Mouse (Mus musculus): ENCODE data around the gene Lpcat3.
"Not testable (repeated sequence)": the region's sequence is repeated elsewhere in the genome, so short reads cannot be mapped to it uniquely, and the experiment has no call there.

Lpcat3 gene

GRCm38 (mm10) chr6:124679486-124679885 lies 16.7 kb downstream of the Lpcat3 start:
- DNase-seq: no peak

DNA sequence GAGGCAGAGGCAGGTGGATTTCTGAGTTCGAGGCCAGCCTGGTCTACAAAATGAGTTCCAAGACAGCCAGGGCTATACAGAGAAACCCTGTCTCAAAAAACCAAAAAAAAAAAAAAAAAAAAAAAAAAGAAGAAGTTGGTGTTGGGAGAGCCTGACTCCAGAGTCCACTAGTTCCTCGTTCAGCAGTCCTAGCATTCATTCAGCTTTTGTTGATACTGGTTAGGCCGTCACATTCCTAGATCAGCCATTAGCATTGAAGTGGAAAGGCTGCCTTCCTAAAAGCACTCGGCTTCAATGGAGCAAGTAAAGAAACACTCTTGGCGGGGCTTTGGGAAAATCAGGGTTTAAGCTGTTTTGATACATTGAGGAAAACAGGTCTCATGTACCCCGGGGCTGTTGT lies 19.5 kb downstream of the Lpcat3 start:
- peak; percentile 55 for DNase-seq

GRCm38 (mm10) chr6:124683591-124684417 lies 21.0 kb downstream of the Lpcat3 start:
- peak; percentile 81 for DNase-seq

DNA sequence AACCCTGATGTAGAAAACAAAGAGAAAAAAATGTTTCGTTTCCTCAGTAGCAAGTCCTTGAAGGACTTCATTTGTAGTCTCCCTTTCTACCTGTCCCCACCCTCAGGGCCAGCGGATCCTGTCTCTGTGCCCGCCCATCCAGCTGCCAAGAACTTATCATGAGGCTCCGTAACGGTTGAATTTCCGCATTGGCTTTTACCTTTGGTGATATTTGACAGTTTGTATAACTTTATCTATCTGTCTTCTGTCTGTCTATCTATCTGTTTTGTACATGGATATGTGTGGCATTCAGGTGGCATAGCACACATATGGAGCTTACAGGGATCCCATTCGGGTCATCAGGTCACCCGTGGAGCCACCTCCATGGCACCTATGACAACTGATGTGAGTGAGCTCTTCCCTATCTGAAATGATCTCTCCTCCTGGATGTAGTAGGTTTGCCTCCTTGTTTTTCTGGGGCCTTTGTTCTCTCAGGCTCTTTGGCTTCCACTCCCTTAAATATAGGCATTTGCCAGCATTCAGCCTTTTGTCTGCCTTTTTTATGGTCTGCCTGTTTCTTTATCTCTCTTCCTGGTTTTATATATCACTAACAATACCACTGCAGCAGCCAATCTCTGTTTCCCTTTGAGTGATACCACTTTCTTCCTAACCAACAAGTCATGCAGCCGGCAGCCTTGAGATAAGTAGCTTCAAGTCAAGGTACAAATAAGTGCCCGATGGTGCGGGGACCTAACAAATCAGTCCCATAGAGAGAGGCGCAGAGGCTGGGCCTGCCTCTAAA lies 23.0 kb downstream of the Lpcat3 start:
- no peak for DNase-seq

DNA sequence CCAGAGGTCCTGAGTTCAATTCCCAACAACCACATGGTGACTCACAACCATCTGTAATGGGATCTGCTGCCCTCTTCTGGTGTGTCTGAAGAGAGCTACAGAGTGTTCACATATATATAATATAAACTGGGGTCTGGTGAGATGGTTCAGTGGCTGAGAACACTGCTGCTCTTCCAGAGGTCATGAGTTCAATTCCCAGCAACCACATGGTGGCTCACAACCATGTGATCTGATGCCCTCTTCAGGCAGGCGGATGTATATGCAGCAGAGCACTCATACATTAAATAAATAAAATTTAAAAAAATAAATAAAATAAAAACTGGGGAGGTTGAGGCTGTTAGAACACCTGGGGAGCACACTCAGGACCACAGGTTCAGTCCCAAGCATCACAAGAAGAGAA lies 23.8 kb downstream of the Lpcat3 start:
- DNase-seq: not testable (repeated sequence)

GRCm38 (mm10) chr6:124688151-124688758 lies 25.4 kb downstream of the Lpcat3 start:
- DNase-seq: no peak

DNA sequence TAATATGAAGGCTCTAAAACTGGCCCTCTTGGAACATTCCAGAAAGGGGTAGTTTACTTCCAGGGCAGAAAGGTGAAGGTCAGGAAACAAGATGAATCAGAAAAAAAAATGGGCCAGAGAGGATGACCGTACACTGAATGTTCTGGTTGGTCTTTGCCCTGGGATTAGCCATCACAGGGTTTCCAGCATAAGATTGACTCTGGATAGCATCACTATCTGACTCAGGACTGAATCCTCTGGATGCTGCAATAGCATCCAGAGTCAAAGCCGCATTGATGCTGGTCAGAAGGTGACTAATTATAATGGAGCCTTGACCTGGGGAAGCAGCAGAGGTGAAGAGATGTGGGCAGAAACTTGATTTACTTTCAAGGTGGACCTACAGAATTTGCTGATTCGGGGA lies 26.2 kb downstream of the Lpcat3 start:
- DNase-seq: no peak

- no peak for DNase-seq
These were observed 27.7 kb downstream of the Lpcat3 start for GRCm38 (mm10) chr6:124690517-124690916.

GRCm38 (mm10) chr6:124693243-124693981 lies 30.6 kb downstream of the Lpcat3 start:
- DNase-seq: peak; percentile 54

GRCm38 (mm10) chr6:124694166-124694955 lies 31.5 kb downstream of the Lpcat3 start:
- peak; percentile 94 for DNase-seq

DNA sequence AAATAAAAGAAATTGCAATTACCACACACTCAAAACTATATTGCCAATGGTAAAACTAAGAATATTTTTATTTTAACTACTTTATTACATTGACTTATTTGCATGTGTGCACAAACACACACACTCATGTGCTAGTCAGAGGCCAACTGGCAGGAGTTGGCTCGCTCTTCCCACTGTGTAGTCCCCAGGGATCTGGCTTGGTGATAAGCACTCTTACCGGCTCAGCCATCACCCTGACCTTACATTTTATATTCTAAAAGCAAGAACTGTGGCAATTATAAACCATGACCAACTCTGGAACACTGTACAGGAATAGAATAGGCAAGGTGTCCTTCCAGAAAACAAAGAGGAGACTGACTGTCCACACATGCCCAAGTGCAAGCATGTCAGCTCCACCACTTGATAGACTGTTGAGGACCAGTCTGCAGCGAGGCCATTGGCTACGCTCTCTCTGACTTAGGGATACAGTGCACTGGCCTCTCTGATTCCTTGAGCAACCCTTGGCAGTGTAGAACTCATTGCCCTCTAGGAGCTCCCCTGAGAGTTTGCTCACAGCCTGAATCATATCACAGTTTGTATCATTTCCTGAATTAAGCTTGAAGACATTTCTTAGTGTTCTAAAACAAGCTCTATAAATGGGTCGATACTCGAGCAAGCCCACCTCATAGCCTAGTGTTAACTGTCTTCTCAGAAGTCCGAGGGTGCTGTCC lies 33.8 kb downstream of the Lpcat3 start:
- no peak for DNase-seq

DNA sequence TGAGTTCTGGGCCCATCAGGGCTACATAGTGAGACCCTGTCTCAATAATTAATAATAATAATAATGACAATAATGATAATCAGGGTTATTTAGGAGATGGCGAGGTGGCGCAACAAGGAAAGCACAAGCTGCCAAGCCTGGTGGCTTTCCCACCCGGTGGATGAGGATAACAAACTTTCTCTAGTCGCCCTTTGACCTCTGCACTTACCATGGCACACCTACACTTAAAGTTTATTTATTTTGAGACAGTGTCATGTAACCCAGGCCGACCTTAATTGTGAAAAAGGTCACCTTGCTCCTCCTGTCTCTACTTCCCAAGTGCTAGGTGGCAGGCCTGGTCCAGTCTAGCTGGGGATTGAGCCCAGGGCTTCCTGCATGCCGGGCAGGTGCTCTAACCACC lies 35.9 kb downstream of the Lpcat3 start:
- DNase-seq: no peak

DNA sequence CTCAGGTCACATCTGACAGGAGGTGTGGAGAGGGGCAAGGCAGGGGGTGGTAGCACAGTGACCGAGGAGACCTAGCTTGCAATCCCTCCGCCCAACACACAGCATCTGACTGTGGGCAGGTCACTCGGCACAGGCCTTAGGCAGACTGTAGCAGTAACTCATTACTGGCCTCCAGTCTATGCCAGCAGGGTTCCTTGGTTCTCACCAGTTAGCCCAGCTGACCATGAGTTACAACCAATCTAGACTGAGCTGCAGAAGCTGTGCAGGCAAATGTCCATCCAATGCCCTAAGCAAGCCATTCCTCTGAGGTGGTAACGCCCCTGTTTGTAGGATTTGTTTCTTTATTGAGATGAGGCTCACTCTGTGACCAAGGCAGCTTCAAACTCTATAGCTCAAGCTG lies 36.5 kb downstream of the Lpcat3 start:
- no peak for DNase-seq

DNA sequence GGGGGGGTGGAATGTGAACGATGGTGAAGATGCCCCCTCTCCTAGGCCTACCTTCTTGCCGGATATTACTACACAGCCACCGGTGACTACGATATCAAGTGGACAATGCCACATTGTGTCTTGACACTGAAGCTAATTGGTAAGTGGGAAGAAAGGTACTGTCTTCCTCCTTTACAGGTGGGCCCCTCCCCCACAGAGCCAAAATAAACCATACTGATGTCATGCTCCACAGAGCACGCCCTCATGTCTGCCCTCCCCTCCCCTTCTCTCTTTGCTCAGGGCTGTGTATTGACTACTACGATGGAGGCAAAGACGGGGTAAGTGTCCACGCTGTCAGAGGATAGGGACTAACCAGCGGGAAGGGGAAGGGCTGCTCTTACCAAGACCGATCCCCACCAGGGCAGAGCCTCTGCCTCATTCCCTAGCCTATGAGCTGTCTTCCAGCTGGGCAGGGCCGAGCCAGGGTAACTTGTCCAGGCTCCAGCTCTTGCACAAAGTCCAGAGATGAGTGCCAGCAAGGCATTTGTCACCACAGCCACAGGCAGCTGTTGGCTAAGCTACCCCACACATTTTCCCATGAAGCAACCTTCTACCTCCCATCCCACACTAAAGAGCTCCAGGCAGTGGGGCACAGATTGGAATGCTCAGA lies 37.3 kb downstream of the Lpcat3 start:
- DNase-seq: peak; percentile 74

- DNase-seq: no peak
These were observed 38.5 kb downstream of the Lpcat3 start for GRCm38 (mm10) chr6:124701338-124701737.

- no peak for DNase-seq
These were observed 39.4 kb downstream of the Lpcat3 start for GRCm38 (mm10) chr6:124702102-124702783.

DNA sequence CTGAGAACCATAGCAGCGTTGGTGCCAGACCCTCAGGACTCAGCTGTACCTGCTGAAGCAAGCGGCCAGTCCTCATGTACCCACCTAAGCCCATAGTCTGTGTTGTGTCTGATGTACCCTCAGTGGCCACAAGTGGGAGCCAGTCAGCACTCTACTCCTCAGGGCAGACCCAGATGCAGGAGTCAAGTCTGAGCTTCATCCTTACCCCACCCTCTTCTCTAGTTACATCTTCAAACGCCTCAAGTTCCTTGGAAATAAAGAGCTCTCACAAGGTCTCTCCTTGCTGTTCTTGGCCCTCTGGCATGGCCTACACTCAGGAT lies 39.9 kb downstream of the Lpcat3 start:
- DNase-seq: peak; percentile 64

- DNase-seq: no peak
These were observed 41.0 kb downstream of the Lpcat3 start for GRCm38 (mm10) chr6:124703789-124704188.

GRCm38 (mm10) chr6:124704417-124704816 lies 41.6 kb downstream of the Lpcat3 start:
- no peak for DNase-seq

- no peak for DNase-seq
These were observed 43.3 kb downstream of the Lpcat3 start for GRCm38 (mm10) chr6:124706061-124706627.
